Mouse (Mus musculus) ovary, adult 18-20 months (tissue): Measurements from ENCODE around the gene Onecut3.
A peak's percentile ranks its signal among the peaks of the same experiment; 100 is the strongest.

Experiments used
- DNase-seq: peaks from one replicate; pipeline ENCODE4 v3.0.0; 2022; ENCODE audit warnings: low spot score, mixed read lengths

Gene Onecut3

GRCm38 (mm10) chr10:80552364-80552763 lies 57.7 kb downstream of the Onecut3 start:
- DNase-seq, result no peak

GRCm38 (mm10) chr10:80553575-80553974 lies 58.9 kb downstream of the Onecut3 start:
- peak; percentile 75 for DNase-seq

DNA sequence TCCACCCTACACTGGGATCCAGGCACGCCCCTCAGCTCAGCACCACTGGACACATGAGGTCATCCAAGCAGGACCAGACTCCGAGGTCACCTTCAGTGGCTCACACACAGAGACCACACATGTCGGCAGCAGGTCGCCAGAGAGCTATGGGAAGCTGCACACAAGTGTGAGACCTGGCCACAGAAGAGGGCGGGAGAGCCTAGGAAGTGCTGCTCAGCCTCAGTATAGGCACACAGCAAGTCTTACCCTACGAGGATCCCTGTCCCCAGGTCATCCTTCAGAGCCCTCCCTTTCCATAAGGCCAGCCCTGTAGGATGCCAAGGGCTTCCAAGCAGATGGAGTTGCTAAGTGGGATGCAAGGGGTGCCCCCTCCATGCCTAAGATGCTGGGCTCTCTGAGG lies 59.4 kb downstream of the Onecut3 start:
- no peak for DNase-seq

- peak; percentile 60 for DNase-seq
Measured at GRCm38 (mm10) chr10:80557346-80557965, 62.8 kb downstream of the Onecut3 start.

GRCm38 (mm10) chr10:80559431-80559830 lies 64.8 kb downstream of the Onecut3 start:
- no peak for DNase-seq

GRCm38 (mm10) chr10:80560621-80561020 lies 66.0 kb downstream of the Onecut3 start:
- DNase-seq, result no peak

DNA sequence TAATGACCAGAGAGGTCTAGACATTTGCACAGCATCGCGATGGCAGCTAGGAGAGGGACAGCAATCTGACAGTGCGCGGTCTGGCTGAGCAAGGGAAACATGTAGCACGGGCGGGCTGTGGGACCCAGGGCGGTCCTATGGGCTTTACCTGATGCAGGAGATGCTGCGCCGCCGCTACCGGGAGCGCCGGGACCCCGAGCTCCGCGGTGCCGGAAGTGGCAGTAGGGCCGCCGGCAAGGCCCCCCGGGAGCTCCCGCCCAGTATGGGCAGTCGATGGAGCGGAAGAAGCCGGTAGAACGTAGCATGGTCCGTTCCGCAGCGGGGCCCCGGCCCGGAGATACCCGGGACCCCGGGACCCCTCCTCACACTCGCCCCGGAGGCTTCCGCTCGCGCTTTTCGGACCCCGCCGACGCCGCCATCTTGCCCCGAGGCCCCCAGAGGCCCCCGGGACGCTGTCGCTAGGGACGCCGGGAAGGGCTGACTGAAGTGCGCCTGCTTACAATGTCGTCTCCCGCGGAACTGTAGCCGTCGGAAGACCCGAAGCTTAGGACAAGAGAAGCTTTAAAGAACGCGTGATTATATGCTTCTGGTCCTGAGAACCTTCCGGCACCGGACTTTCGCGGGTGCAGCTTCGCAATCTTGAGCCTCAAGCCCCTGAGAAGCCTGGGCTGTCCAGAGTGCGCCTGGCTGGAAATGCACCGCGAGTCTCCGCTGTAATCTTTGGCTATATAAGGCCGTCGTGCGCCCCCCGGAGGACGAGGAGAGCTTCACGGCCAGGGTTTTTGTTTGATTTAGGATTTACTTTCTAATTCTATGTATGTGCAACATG lies 66.7 kb downstream of the Onecut3 start, which contains the start of gene Rexo1:
Rexo1 (minus strand) TSS at position 445 of the 829 bp plus-strand sequence.
- peak; percentile 82 for DNase-seq

DNA sequence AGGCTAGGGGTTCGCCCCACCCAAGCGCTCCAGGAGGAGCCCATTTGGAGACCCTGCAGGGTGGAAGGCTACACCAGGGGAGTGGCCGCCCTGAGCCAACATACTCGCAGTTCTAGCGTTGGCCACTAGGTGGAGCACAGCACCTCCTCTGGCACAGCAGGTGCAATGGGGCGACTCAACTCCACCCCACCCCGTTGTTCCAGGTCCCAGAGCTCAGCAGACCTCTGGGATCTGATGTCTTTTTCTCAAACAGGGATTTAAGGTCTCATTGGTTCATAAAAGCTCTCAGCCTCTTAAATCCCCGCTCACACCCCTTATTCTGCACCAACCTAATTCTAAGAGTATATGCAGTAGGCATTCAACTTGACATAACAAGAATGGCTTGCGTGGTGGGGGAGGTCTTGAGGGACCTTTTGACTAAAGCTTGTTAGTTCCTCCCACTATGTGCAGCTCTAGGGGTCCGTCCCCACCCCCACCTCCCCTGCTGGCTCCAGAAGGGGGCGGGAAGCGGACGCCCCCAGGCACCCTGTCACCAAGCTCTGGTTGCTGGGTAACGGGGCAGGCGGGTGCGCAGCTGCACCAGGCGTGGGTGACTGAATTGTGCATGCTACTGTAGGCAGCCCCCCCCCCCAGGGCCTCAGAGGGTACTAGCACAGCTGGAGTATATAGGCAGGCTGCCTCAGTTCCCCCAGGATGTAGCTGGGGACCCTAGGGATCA lies 71.9 kb downstream of the Onecut3 start:
- DNase-seq, result no peak
